ENCODE assay signal across 14 mouse cellular contexts in genomic region chr8:28149453-28149767, GRCm38 (mm10).
"Had no signal": no experiment of that assay in that cellular context is flagged by ENCODE, and none has a peak within 500 bp of the region (broad histone marks: within the 10 kb centered on the region; RNA-seq: fewer than 3 reads in every experiment).

No protein-coding gene starts in this region.

- H3K4me2 ChIP-seq: kidney, embryonic 15.5 days; liver, embryonic 13.5 days; midbrain, embryonic 11.5 days; neural tube, embryonic 12.5 days; neural tube, embryonic 15.5 days had no signal

- H3K4me3 ChIP-seq: kidney, embryonic 15.5 days; liver, embryonic 13.5 days; neural tube, embryonic 12.5 days; neural tube, embryonic 15.5 days had no signal

- H3K36me3 ChIP-seq: kidney, embryonic 15.5 days; liver, embryonic 13.5 days; neural tube, embryonic 12.5 days; neural tube, embryonic 15.5 days had no signal

- DNase-seq: kidney, adult 11 months; kidney, adult 8-10 months; kidney, postnatal 10 days; kidney, postnatal 36 days; liver, embryonic 13.5 days; lung, adult 2 months; lung, postnatal 14 days; lung, postnatal 4 days; midbrain, embryonic 14.5 days; thymus, postnatal 25 days had no signal

- H3K27me3 ChIP-seq: kidney, embryonic 15.5 days; liver, embryonic 13.5 days; neural tube, embryonic 12.5 days; neural tube, embryonic 15.5 days had no signal

- H3K27ac ChIP-seq: kidney, embryonic 15.5 days; liver, embryonic 13.5 days; neural tube, embryonic 12.5 days had no signal
